Mouse (Mus musculus): ENCODE data around the gene Rpl18. TPM values are rescaled to one million over a fixed set of nuclear protein-coding genes. Genes with fewer than 3 reads are reported as not detected.

Rpl18 gene
- total RNA-seq, 1 experiment: 3,487 TPM

GRCm38 (mm10) chr7:45705873-45706281 lies 9.4 kb upstream of the Rpl18 start:
- in situ Hi-C loops (cut with MboI; ENCODE audit: low sequenced_read_pairs in 2 of 2, unreplicated experiment in 2 of 2): no loop called here
- no peak overlapping the region for H3K27ac ChIP-seq (ENCODE audit: insufficient read depth, low read depth, low read length, poor library complexity, severe bottlenecking)
- H3K4me1 ChIP-seq (ENCODE audit: control insufficient read depth in 2 of 2, insufficient read depth in 2 of 2, low read length in 2 of 2, poor library complexity in 1 of 2): peaks cover 5 to 28% of the 10 kb centered on the region in 2 experiments; a peak in 3 of 4 replicates

DNA sequence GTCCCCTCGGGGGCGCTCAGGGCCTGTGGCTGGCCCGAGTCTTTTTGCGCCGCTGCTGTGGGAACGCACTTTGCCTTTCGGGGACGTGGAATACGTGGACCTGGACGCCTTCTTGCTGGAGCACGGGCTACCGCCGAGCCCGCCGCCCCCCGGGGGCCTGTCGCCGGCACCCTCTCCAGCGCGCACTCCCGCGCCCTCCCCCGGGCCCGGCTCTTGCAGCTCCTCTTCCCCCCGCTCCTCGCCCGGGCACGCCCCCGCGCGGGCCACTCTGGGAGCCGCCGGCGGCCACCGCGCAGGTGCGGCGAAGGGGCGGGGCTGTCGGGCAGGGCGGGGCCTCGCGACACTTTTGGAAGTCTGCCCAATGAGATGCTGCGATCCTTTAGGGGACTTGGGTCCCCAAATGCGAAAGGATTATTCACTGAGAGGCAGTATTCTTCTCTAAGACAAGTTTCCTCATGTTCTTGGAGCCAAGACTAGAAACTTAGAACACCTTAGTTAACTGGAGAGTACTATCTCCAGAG lies 8.5 kb upstream of the Rpl18 start:
- Histone ChIP-seq H3K4me3 (ENCODE audit: insufficient read depth in 1 of 2, low read depth in 1 of 2, low read length in 2 of 2, poor library complexity in 1 of 2, severe bottlenecking in 1 of 2) (peak overlapping the region; percentile 80 to 85), H3K4me1 (ENCODE audit: control insufficient read depth in 2 of 2, insufficient read depth in 2 of 2, low read length in 2 of 2, poor library complexity in 1 of 2) (peaks cover 5 to 30% of the 10 kb centered on the region in 2 experiments; a peak in 3 of 4 replicates)
- DNase-seq (ENCODE audit: low read depth, low spot score): no peak

More at GRCm38 (mm10) chr7:45705873-45706281, 9.4 kb upstream of the Rpl18 start:
- peaks cover 6% of the 10 kb centered on the region; the same call in 1 of the 2 replicates for H3K36me3 ChIP-seq (ENCODE audit: control insufficient read depth, insufficient read depth, low read length, poor library complexity, severe bottlenecking)
- TF ChIP-seq HCFC1 (IDR thresholded peaks at IDR 0.05; ENCODE audit: borderline replicate concordance, insufficient read depth, low read length) (no peak), MAFK (IDR thresholded peaks at IDR 0.05; ENCODE audit: insufficient read depth, low read depth, low read length) (no peak), CHD2 (IDR thresholded peaks at IDR 0.05; ENCODE audit: low read depth, low read length) (no peak), ZNF384 (IDR thresholded peaks at IDR 0.05; ENCODE audit: low read depth, low read length) (no peak), ZC3H11A (IDR thresholded peaks at IDR 0.05; ENCODE audit: borderline replicate concordance, low read depth, low read length) (no peak)
- no peaks in the 10 kb centered on the region for H3K9me3 ChIP-seq (ENCODE audit: control insufficient read depth, insufficient read depth, low read depth, low read length)
- peak overlapping the region; percentile 83; the same call in 1 of the 2 replicates for H3K9ac ChIP-seq (ENCODE audit: insufficient read depth, low read depth, low read length, poor library complexity, severe bottlenecking)
- H3K4me3 ChIP-seq (ENCODE audit: insufficient read depth in 1 of 2, low read depth in 1 of 2, low read length in 2 of 2, poor library complexity in 1 of 2, severe bottlenecking in 1 of 2): peak overlapping the region; percentile 80 to 85
- no peak for DNase-seq (ENCODE audit: low read depth, low spot score)

DNA sequence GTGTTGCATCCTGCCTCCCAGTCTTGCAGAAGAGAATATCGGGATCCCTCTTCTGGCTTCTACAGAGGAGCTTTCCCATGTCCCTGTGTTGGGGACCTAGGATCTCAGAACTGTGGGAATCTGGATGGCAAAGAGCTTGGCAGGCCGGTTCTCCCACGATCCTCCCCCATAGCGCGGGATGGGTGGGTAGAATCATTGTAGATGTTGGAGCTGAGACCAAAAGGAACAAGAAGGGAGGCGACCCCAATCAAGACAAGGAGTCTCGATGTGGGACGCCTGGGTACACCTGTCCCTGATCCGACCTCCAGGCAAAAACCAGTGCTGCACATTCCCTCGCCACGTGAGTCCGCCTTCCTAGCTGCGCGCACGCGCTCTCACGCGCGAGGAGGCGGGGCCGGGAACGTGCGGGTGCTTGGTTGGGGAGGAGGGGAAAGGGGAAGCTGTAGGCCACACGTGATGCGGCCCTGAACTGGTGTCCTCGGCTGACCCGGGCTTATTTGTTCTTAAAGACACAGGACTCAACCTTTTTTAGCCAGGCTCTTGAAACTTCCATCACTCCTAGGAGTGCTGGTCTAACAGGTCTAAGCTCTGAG lies 7.8 kb upstream of the Rpl18 start:
- in situ Hi-C loops (cut with MboI; ENCODE audit: low sequenced_read_pairs in 2 of 2, unreplicated experiment in 2 of 2): no loop called here
- peak; percentile 87 for DNase-seq (ENCODE audit: low read depth, low spot score)
- H3K36me3 ChIP-seq (ENCODE audit: control insufficient read depth, insufficient read depth, low read length, poor library complexity, severe bottlenecking): peaks cover 18% of the 10 kb centered on the region; the same call in 1 of the 2 replicates
- TF ChIP-seq MAFK (IDR thresholded peaks at IDR 0.05; ENCODE audit: insufficient read depth, low read depth, low read length) (no peak), CHD2 (IDR thresholded peaks at IDR 0.05; ENCODE audit: low read depth, low read length) (0 out of 2 replicates have a peak, but pooled peaks have one; percentile 15)
- peak overlapping the region; percentile 72 for H3K9ac ChIP-seq (ENCODE audit: insufficient read depth, low read depth, low read length, poor library complexity, severe bottlenecking)
- peak overlapping the region; percentile 56 for H3K27ac ChIP-seq (ENCODE audit: insufficient read depth, low read depth, low read length, poor library complexity, severe bottlenecking)
- H3K9me3 ChIP-seq (ENCODE audit: control insufficient read depth, insufficient read depth, low read depth, low read length): no peaks in the 10 kb centered on the region
- H3K4me3 ChIP-seq (ENCODE audit: insufficient read depth in 1 of 2, low read depth in 1 of 2, low read length in 2 of 2, poor library complexity in 1 of 2, severe bottlenecking in 1 of 2): peak overlapping the region; percentile 56 to 70
- peaks cover 5 to 33% of the 10 kb centered on the region in 2 experiments; a peak in 3 of 4 replicates for H3K4me1 ChIP-seq (ENCODE audit: control insufficient read depth in 2 of 2, insufficient read depth in 2 of 2, low read length in 2 of 2, poor library complexity in 1 of 2)

More for the DNA sequence above, 8.5 kb upstream of the Rpl18 start:
- Histone ChIP-seq H3K27ac (ENCODE audit: insufficient read depth, low read depth, low read length, poor library complexity, severe bottlenecking) (peak overlapping the region; percentile 56), H3K9me3 (ENCODE audit: control insufficient read depth, insufficient read depth, low read depth, low read length) (no peaks in the 10 kb centered on the region), H3K9ac (ENCODE audit: insufficient read depth, low read depth, low read length, poor library complexity, severe bottlenecking) (peak overlapping the region; percentile 83), H3K36me3 (ENCODE audit: control insufficient read depth, insufficient read depth, low read length, poor library complexity, severe bottlenecking) (peaks cover 14% of the 10 kb centered on the region; the same call in 1 of the 2 replicates)
- no peak for TF ChIP-seq ZNF384 (IDR thresholded peaks at IDR 0.05; ENCODE audit: low read depth, low read length)
- TF ChIP-seq ZC3H11A (IDR thresholded peaks at IDR 0.05; ENCODE audit: borderline replicate concordance, low read depth, low read length): no peak
- no peak for TF ChIP-seq MAFK (IDR thresholded peaks at IDR 0.05; ENCODE audit: insufficient read depth, low read depth, low read length)
- no peak for TF ChIP-seq HCFC1 (IDR thresholded peaks at IDR 0.05; ENCODE audit: borderline replicate concordance, insufficient read depth, low read length)
- TF ChIP-seq CHD2 (IDR thresholded peaks at IDR 0.05; ENCODE audit: low read depth, low read length): no peak
- in situ Hi-C loops (cut with MboI; ENCODE audit: low sequenced_read_pairs in 2 of 2, unreplicated experiment in 2 of 2): no loop called here

- H3K9ac ChIP-seq (ENCODE audit: insufficient read depth, low read depth, low read length, poor library complexity, severe bottlenecking): peak overlapping the region; percentile 72; the same call in 1 of the 2 replicates
- no peak for DNase-seq (ENCODE audit: low read depth, low spot score)
- in situ Hi-C loops (cut with MboI; ENCODE audit: low sequenced_read_pairs in 2 of 2, unreplicated experiment in 2 of 2): no loop called here
- H3K4me1 ChIP-seq (ENCODE audit: control insufficient read depth in 2 of 2, insufficient read depth in 2 of 2, low read length in 2 of 2, poor library complexity in 1 of 2): peaks cover 5 to 34% of the 10 kb centered on the region in 2 experiments; a peak in 3 of 4 replicates
- peak overlapping the region; percentile 56 to 70; a peak in 3 of 4 replicates for H3K4me3 ChIP-seq (ENCODE audit: insufficient read depth in 1 of 2, low read depth in 1 of 2, low read length in 2 of 2, poor library complexity in 1 of 2, severe bottlenecking in 1 of 2)
- H3K9me3 ChIP-seq (ENCODE audit: control insufficient read depth, insufficient read depth, low read depth, low read length): no peaks in the 10 kb centered on the region
- H3K36me3 ChIP-seq (ENCODE audit: control insufficient read depth, insufficient read depth, low read length, poor library complexity, severe bottlenecking): peaks cover 26% of the 10 kb centered on the region
- H3K27ac ChIP-seq (ENCODE audit: insufficient read depth, low read depth, low read length, poor library complexity, severe bottlenecking): peak overlapping the region; percentile 15; the same call in 1 of the 2 replicates
- no peak for TF ChIP-seq ZC3H11A (IDR thresholded peaks at IDR 0.05; ENCODE audit: borderline replicate concordance, low read depth, low read length)
- no peak for TF ChIP-seq HCFC1 (IDR thresholded peaks at IDR 0.05; ENCODE audit: borderline replicate concordance, insufficient read depth, low read length)
- TF ChIP-seq MAFK (IDR thresholded peaks at IDR 0.05; ENCODE audit: insufficient read depth, low read depth, low read length): no peak
- no peak for TF ChIP-seq CHD2 (IDR thresholded peaks at IDR 0.05; ENCODE audit: low read depth, low read length)
- TF ChIP-seq ZNF384 (IDR thresholded peaks at IDR 0.05; ENCODE audit: low read depth, low read length): no peak
Measured at GRCm38 (mm10) chr7:45708221-45708761, 7.0 kb upstream of the Rpl18 start.
